Mouse (Mus musculus): ENCODE measurements around the gene Eefsec.

Eefsec gene

DNA sequence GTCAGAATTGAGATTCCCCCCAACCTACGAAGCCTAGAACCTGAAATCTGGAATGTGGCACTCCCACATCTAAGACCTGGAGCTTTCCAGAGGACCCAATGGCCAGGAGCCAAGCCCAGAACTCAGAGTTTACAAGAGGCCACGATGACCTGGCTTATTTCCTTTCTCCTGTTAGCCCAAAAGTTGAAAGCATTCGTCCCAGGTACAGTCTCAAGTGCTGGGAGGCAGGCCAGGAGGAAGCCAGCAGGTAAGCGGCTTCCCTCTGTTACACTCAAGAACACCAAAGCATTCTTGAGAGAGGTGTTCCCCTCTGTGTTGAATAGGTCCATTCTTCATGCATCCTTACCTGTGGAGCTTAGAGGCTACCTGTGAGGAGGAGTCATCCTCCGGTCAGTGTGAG, 236.9 kb downstream of the Eefsec start:
- DNase-seq (ENCODE audit: low spot score) = no peak

DNA sequence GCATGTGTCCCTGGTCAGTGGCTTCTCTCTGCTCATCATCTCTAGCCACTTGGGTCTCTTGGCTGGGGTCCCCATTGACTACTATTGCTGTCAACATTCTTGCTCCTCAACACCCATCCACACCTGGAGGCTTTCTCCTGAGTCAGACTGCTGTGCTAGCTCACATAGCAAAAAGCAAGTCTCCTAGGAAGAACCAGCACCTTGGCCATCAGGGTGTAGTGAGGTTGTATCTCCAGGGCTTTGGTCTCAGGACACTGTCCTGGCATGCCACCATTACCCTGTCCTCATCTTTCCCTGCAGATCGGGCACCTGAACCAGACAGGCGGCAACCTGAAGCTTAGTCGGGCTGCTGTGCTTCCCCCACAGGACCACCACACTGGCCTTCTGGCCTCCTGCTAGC, 238.0 kb downstream of the Eefsec start:
- no peak for DNase-seq (ENCODE audit: low spot score)

DNA sequence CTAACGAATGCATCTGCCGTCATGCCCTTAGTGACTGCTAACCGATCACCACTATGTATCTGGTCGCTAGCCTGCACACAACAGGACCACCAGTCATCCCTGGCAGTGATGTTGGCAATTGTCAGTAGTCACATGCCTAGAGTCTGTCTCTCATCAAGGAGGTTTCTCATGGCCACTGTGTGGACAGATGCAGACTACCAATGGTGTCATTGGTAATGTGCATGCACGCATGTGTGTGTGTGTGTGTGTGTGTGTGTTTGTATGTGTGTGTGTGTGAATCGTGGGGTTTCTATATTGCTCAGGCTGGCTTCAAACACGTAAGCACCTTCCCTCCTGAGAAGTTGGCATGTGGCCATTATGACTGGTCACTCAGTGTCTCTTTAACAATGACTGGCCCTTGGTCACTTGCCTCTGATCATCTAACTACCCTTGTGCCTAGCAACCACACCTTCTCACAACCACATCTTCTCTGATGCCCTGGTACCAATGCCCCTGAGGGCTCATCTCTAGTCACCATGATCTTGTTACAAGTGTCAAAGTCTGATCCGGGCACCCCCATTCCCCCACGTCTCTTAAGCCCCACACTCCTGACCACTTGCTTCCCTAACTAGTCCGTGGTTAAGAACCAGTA, 238.8 kb downstream of the Eefsec start:
- no peak for DNase-seq (ENCODE audit: low spot score)

Data from testis, postnatal 14 days (tissue).